Mouse (Mus musculus) kidney, adult 2 months (tissue): ENCODE measurements around the gene Nhlrc4. TPM values are rescaled to one million over a fixed set of nuclear protein-coding genes. Genes with fewer than 3 reads are reported as not detected.

ENCODE experiments used
- DNase-seq: peaks from one replicate; pipeline ENCODE4 v3.0.0; 2021
- H3K27ac ChIP-seq: fragments of 200-500 bp; 2 replicates; pipeline ENCODE4 v1.5.1; 2012; ENCODE audit warnings: low read depth, low read length, control low read depth, inconsistent platforms; ENCODE audit not compliant: insufficient read depth
- H3K27me3 ChIP-seq: fragments of 200-500 bp; replicated peaks from 2 replicates; pipeline ENCODE4 v1.6.1; 2012; ENCODE audit warnings: mild to moderate bottlenecking, moderate library complexity, low read length, inconsistent platforms; ENCODE audit not compliant: control insufficient read depth, insufficient read depth
- H3K36me3 ChIP-seq: fragments of 200-500 bp; 2 replicates; pipeline ENCODE4 v1.6.1; 2012; ENCODE audit warnings: mild to moderate bottlenecking, moderate library complexity, low read length, inconsistent platforms; ENCODE audit not compliant: control insufficient read depth, insufficient read depth
- H3K4me1 ChIP-seq: fragments of 200-500 bp; 2 replicates; pipeline ENCODE4 v1.6.1; 2011; ENCODE audit warnings: low read length; ENCODE audit not compliant: control insufficient read depth, insufficient read depth
- H3K4me3 ChIP-seq: fragments of 200-500 bp; 2 replicates; pipeline ENCODE4 v1.5.1; 2011; ENCODE audit warnings: mild to moderate bottlenecking, low read depth, low read length, control low read depth; ENCODE audit not compliant: insufficient read depth
- CTCF ChIP-seq: fragments of 200-500 bp; conservative IDR thresholded peaks from 2 replicates; pipeline ENCODE4 v1.5.1; 2011; ENCODE audit warnings: low read depth, mild to moderate bottlenecking, control low read depth, low read length, moderate library complexity, mixed read lengths; ENCODE audit not compliant: insufficient read depth, insufficient read length
- POLR2A ChIP-seq: fragments of 200-500 bp; IDR thresholded peaks from one replicate; pipeline ENCODE4 v1.6.1; 2011; ENCODE audit warnings: low read depth, low read length, control low read depth
- WGBS: fragments of 180-500 bp; shearing (Covaris S2); methylation state at CpG from one replicate; pipeline ENCODE4 v1.1.7; 2018; 5-methylcytosine and 5-hydroxymethylcytosine counted together
- polyA plus RNA-seq: library from polyadenylated mRNA; depleted of rRNA; stranded (reverse); fragments of >200 nt; gene quantifications from 2 replicates; pipeline ENCODE4 v1.2.3, GENCODE M21; 2012

Nhlrc4 gene
- polyA plus RNA-seq, 1 experiment, result 16.0 TPM

DNA sequence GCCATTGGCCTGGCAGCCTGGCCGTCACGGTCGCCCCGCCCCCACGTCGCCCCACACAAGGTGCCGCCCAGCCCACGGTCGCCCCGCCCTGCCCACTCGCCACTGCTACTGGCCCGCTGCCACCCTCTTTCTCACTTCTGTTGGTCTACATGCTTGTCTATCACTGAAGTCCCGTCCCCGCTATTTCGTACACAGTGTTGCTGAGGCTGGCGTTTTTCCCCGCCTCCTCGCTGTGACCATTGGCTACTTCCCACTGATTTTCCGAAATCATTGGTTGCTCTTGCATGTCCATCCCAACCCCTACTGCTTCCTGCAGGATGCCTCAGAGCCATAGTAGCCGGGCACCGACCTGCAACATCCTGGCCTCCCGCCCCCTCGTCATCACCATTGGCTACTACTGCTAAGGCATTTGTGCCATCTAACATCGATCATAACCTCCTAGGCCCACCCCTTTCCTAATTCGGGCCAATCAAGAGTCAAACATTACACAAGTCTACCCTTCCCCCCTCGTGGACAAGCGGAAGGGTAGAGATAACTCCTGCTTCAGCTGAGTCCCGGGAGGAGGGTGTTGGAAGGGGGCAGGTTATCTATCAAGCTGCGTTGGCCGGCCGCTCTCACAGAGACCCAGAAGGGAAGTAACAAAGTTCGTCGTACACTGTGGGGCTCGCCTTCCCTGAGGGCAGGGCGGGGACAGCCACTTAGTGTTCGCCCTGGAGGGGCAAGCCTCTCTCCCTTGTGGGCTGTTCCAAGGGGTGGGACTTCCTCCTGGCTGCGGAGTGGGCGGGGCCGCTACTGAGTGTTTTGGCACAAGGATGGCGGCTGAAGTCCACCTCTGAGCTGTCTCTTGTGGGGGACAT lies 24.7 kb downstream of the Nhlrc4 start:
- Histone ChIP-seq H3K27ac (peak overlapping the region; percentile 96), H3K36me3 (no peaks in the 10 kb centered on the region), H3K4me1 (peaks cover 4% of the 10 kb centered on the region; the same call in 1 of the 2 replicates), H3K27me3 (no peaks in the 10 kb centered on the region), H3K4me3 (peak overlapping the region; percentile 71)
- under 1% methylated on average over 39 of the region's 40 CpGs for WGBS
- TF ChIP-seq POLR2A (peak; percentile 19), CTCF (0 out of 2 replicates have a peak, but pooled peaks have one; percentile 3)
- peak; percentile 100 for DNase-seq

DNA sequence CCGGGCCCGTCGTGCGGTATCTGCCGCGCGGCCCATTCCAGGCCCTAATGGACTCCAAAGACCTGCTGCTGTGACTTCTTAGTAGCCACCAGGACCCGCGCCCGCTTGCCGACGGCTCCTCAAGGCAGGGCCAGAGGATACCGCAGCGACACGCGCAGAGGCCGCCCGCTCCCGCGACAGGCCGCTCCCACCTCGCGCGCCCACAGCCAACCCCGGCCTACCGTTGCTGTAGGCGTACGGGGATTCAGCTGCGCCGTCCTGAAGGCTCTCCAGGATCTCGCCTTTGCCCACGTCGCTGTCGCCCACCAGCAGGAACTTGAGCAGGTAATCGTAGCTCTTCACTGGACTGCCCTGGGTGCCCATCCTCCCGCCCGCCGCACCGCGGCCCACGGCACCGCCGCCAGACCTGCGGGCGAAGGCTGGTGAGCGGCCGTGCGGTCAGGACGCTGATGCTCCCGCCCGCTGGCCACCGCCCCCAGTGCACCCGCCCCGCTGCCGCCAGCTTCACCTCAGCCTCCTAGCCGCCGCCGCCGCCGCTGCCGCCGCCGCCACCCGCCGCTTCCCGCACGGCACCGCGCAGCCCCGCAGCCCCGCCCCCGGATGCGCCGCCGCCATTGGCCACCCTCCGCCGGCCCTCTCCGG lies 25.5 kb downstream of the Nhlrc4 start, which contains the start of gene Rab40c:
Gene Rab40c, minus strand, starts transcription at position 584 of the 642 bp plus-strand sequence.
- H3K27ac ChIP-seq, result peak within 1 kb of the TSS; percentile 96
- 1% methylated on average over 77 of the region's 78 CpGs for whole genome bisulfite sequencing
- peak within 1 kb of the TSS; percentile 96 for H3K4me3 ChIP-seq
- TF ChIP-seq POLR2A, result no peak
- TF ChIP-seq CTCF, result no peak
- no peaks in the 10 kb centered on the region for H3K27me3 ChIP-seq
- DNase-seq, result no peak
- H3K4me1 ChIP-seq, result peaks cover 11% of the 10 kb centered on the region; the same call in 1 of the 2 replicates
- H3K36me3 ChIP-seq, result no peaks in the 10 kb centered on the region

DNA sequence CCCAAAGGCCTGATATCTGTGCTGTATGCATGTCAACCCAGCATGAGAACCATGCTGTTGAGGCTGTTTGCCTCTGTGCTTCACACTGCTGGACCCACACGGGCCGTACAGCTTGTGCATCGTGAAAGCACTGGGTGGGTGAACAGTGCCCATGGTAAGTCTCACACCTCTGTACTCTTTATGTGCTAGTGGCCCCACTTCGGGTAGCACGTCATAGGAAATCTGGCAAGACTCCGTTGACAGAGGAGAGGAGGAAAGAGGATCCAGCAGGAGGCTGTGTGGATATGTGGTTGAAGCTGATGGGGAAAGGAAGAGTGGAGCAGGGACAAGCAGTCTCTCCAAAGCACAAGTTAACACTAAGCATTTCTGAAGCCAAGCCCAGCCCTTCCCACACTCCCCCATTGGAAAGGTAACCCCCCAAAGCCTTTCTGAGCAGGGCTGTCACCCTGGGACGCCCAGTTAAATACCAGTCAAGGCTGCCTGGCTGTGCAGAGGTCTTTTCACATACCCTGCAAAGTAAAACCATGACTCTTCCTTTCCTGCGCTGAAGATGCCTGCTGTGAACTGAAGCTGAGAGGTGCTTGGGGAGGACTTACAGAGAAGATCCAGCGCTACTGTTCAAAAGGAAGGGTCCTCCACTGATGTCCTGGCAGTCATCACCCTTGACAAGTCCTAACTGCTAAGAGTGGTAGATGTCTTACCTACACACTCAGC lies 26.6 kb downstream of the Nhlrc4 start:
- TF ChIP-seq POLR2A (no peak), CTCF (no peak)
- Histone ChIP-seq H3K27ac (no peak overlapping the region), H3K27me3 (no peaks in the 10 kb centered on the region), H3K4me1 (peaks cover 20% of the 10 kb centered on the region; the same call in 1 of the 2 replicates), H3K4me3 (peak overlapping the region; percentile 96), H3K36me3 (no peaks in the 10 kb centered on the region)
- WGBS, result 75% methylated on average over 9 of the region's 9 CpGs
- DNase-seq, result no peak

DNA sequence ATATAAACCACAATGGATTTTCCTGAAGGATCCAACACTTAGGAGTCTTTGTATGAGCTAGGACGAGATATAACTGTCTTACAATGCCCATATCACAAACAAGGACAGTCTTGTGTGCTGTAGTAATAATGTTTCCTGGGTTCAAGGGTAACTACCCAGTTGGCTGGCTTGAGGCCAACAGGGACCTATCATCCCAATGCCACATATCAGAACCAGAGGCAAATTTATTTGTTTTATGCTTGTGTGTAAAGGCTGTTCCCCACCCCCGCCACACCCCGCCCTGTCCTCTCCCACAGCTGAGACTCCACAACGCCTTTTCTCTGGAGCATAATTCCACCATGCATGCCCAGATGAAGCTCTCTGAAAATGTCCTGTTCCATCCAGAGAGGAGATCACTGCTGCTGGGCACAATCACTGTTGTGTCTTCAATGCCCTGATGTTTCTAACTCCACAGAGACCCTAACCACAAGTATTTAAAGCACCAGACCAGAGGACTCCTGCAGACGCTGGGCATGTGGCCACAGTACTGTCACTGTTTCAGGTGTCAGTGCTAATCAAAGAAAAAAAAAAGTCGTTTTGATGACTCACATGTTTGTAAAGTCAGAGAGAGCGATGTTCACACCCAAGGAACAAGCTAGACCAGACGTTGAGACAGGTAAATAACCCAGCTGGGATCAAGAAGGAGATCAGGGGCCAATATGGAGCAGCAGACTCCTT lies 27.7 kb downstream of the Nhlrc4 start:
- H3K27ac ChIP-seq, result no peak overlapping the region

DNA sequence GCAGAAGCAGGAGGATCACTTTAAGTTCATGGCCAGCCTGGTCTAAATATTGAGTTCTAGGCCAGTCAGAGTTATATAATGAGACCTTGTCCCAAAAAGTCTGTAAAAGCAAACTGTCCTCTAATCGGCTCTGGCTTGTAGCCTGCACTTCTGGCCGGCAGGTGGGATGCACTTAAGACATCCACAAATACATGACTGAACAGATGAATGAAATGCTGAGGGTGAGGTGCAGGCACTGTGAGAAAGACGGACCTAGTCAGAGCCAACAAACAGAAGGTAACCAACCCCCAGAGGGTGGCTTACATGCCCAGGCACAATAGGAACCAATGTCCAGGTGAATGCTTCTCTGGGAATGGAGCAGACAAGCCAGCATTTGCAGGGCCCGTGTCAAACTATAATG lies 30.5 kb downstream of the Nhlrc4 start:
- H3K36me3 ChIP-seq, result no peaks in the 10 kb centered on the region
- H3K4me3 ChIP-seq, result no peak overlapping the region
- peaks cover 30% of the 10 kb centered on the region for H3K4me1 ChIP-seq
- DNase-seq, result no peak
- 66% methylated on average over 4 of the region's 4 CpGs for WGBS
- no peaks in the 10 kb centered on the region for H3K27me3 ChIP-seq
- TF ChIP-seq POLR2A (no peak), CTCF (no peak)
- H3K27ac ChIP-seq, result peak overlapping the region; percentile 43

More for the DNA sequence above, 27.7 kb downstream of the Nhlrc4 start:
- H3K36me3 ChIP-seq, result no peaks in the 10 kb centered on the region
- no peak for TF ChIP-seq CTCF
- no peak overlapping the region for H3K4me3 ChIP-seq
- WGBS, result 73% methylated on average over 8 of the region's 8 CpGs
- no peaks in the 10 kb centered on the region for H3K27me3 ChIP-seq
- DNase-seq, result no peak
- H3K4me1 ChIP-seq, result peaks cover 23% of the 10 kb centered on the region

DNA sequence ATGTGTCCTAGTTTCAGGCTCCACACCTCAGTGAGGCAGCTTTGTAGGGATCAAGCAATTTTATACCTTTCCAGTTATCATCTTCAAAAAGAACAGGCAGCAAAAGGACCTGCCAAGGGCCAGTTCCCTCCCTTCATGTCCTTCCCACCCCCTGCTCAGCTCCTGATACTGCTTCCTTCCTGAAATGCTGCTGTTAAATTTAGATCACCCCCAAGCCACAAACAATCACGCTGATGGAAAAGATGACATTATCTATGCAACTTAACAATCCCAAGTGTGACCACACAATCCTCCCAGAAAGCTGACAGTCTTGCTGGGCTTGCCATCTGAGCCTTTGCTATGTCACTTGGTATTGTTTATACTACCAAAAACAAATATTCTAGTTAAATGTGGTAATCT lies 30.9 kb downstream of the Nhlrc4 start:
- Histone ChIP-seq H3K27ac (peak overlapping the region; percentile 86), H3K4me3 (no peak overlapping the region), H3K36me3 (no peaks in the 10 kb centered on the region), H3K27me3 (no peaks in the 10 kb centered on the region), H3K4me1 (peaks cover 30% of the 10 kb centered on the region)
- DNase-seq, result peak; percentile 46
- WGBS, result 38% methylated on average over 1 of the region's 1 CpGs
- TF ChIP-seq CTCF (no peak), POLR2A (no peak)
